Mouse (Mus musculus) lung, adult 10 weeks (tissue): ENCODE data around the gene Ppp1r16b. TPM values are rescaled to one million over a fixed set of nuclear protein-coding genes. Genes with fewer than 3 reads are reported as not detected.

Source experiments
- polyA plus RNA-seq: library from polyadenylated mRNA; stranded (reverse); fragments of 350-450 nt; fragmentation: Illumina TruSeq; extraction: RNeasy Lipid Tissue Mini Kit (QIAGEN cat#74804); gene quantifications from one replicate; pipeline ENCODE4 v1.2.3, GENCODE M21; 2014; ENCODE audit warnings: low read depth, low replicate concordance; ENCODE audit not compliant: insufficient read depth

The Ppp1r16b gene
- polyA plus RNA-seq: 21.9 TPM

GRCm38 (mm10) chr2:158665098-158665497, at the start of gene Ppp1r16b:
TSS of gene Ppp1r16b (plus strand) at chr2:158665398.

GRCm38 (mm10) chr2:158624718-158625222, 40.4 kb upstream of the Ppp1r16b start, which contains the start of gene Actr5:
TSS of gene Actr5 (plus strand) at chr2:158624888.

GRCm38 (mm10) chr2:158767742-158768339, 102.6 kb downstream of the Ppp1r16b start, which contains the start of gene Fam83d:
TSS of gene Fam83d (plus strand) at chr2:158768093.

GRCm38 (mm10) chr2:158794494-158795004, 129.4 kb downstream of the Ppp1r16b start, which contains the start of gene Dhx35:
TSS of gene Dhx35 (plus strand) at chr2:158794807.

Other genes with a start within 250 kb of the Ppp1r16b start
- 25.6 TPM for gene Adig, start 162.8 kb upstream of the Ppp1r16b start, polyA plus RNA-seq
- gene Arhgap40, start 152.6 kb upstream of the Ppp1r16b start, polyA plus RNA-seq: 0.34 TPM
- gene Slc32a1, start 54.6 kb upstream of the Ppp1r16b start, polyA plus RNA-seq: not detected
- gene Actr5, start 40.5 kb upstream of the Ppp1r16b start, polyA plus RNA-seq: 8.9 TPM
- gene Fam83d, start 102.7 kb downstream of the Ppp1r16b start, polyA plus RNA-seq: 0.30 TPM
- gene Dhx35, start 129.4 kb downstream of the Ppp1r16b start, polyA plus RNA-seq: 4.3 TPM